Mouse (Mus musculus) left cerebral cortex, adult 18-20 months (tissue): ENCODE data around the gene Cadm3. TPM values are rescaled to one million over a fixed set of nuclear protein-coding genes. Genes with fewer than 3 reads are reported as not detected.

ENCODE experiments used
- DNase-seq, 2 experiments: peaks; one replicate each; pipeline ENCODE4 v3.0.0; 2021 to 2022; ENCODE audit warnings: low spot score in 2 of 2, mixed read lengths in 1 of 2
- long read RNA-seq, 2 experiments: library from polyadenylated mRNA; stranded (forward); transcript quantifications; one replicate each; pipeline ENCODE4 v2.0.0; 2021
- total RNA-seq, 2 experiments: library from RNA; stranded (reverse); gene quantifications; 2 replicates each; pipeline ENCODE4 v1.2.3; 2021

Cadm3 gene
- total RNA-seq: 100 to 1,000 TPM; 403 to 436 TPM
- long read RNA-seq, experiment 1, full-length matches to known transcripts: 3 of 23 reads
- long read RNA-seq, experiment 1, partial matches to known transcripts: 0 of 23 reads
- long read RNA-seq, experiment 1, other reads (novel, unspliced or antisense): 20 of 23 reads
- long read RNA-seq, experiment 2, full-length matches to known transcripts: 4 of 27 reads
- long read RNA-seq, experiment 2, partial matches to known transcripts: 6 of 27 reads
- long read RNA-seq, experiment 2, other reads (novel, unspliced or antisense): 17 of 27 reads

DNA sequence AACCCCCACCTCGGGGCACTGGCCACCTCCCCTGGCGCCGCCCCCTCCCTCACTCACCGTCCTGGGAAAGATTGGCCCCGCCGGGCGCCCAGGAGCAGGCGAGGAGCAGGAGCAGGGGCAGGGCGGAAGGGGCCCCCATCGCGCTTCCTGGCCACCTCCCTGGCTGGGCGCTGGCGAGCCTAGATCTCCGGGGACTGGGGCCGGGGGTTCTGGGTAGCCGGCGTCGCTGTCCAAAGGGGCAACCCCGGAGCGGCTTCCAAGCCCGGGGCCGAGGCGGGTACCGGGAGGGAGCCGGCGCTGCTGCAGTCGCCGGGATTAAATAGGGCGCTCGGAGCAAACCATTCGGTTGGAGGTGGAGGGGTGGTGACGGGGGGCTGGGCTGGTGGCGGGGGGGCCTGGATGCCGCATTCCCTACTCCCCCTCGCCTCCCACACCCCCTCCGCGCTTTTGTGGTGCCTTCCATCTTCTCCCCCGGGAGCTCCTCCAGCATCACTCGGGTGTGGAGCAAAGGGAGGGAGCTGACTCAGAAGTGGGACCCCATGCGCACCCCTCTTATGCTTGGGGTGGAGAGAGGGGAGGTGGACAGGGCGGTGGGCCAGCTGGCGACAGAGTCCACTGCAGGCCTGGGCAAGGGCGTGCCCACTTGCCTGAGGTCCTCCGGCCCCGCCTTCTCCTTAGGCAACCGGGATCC lies at the start of gene Cadm3:
TSS of gene Cadm3 (minus strand) at position 340 of the 691 bp plus-strand sequence.
- peak; percentile 75 to 77 for DNase-seq

DNA sequence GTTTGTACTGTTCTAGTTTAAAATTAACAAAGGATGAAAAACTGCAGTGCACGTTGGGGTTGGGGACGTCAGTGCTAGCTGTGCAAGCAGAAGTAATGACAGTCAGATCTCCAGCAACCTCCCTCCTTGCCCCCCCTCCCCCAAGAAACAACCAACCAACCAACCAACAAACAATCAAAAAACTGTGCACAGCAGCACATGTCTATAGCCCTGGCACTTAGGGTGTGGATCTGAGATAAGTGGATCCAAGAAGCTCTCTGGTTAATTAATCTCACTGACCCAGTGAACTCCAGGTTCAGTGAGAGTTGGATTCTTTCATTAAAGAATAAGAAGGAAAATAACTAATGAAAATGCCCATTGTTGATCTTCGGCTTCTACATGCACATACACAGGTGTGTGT lies 47.1 kb upstream of the Cadm3 start:
- DNase-seq: no peak

DNA sequence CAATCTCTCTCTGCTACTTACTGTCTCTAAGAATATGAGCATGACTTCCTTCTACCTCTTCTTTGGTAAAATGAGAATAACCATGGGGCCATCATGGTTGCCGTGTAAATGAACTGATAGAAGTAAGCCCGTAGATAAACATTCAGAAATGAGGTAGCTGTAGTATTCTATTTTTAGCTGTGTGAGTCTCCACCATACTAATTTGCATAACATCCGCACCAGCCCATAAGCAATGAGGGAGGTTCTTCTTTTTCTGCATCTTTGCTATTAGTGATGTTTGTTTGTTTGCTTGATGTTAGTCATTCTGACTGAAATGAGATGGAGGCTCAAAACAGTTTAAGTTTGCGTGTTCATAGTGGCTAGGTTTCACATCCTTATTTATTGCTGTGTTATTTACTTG lies 44.4 kb upstream of the Cadm3 start:
- DNase-seq: no peak

DNA sequence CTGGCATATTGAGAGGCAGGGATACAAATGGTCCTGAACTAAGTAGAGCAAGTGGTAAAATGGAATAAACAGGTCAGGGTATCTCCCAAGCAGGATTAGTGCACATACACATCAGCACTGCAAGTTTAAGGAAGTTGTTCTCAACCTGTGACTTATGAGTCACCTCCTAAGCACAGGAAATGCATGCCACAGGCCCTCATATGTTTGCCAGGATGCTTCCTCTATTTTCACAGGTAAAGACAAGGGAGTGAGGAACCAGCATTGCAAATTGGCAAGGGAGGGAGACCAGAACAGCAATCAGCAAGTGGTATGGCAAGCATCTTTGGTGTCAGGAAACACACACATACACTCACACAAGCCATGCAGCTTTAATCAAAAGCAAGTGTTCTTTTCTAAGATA lies 41.6 kb upstream of the Cadm3 start:
- DNase-seq: no peak

DNA sequence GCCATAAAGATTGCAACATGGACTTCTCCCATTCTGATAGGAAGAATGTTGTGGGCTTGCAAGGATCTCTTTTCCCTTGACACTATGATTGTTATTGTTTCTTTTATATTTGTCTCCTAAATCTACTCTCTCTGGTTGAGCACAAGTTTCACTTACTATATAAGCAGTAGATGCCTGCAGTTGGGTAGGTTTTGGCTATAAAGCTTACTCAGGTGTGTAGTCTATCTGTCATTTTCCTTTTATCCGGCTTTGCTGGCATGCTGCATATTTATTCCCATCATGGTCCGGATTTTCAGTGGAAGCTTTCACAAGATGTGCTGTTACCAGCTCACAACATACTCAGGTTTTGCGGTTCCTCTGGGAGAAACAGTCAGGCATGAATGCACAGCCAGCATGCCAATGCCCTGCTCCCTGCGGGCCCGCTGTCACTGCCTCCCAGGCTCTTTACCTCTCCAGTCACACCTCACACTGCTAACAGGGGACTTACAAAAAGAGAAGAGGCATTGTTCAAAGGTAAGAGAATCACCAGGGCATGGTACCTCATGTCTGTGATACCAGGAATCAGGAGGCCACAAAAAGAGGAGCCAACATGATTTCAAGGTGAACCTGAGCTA lies 37.3 kb upstream of the Cadm3 start:
- no peak for DNase-seq

DNA sequence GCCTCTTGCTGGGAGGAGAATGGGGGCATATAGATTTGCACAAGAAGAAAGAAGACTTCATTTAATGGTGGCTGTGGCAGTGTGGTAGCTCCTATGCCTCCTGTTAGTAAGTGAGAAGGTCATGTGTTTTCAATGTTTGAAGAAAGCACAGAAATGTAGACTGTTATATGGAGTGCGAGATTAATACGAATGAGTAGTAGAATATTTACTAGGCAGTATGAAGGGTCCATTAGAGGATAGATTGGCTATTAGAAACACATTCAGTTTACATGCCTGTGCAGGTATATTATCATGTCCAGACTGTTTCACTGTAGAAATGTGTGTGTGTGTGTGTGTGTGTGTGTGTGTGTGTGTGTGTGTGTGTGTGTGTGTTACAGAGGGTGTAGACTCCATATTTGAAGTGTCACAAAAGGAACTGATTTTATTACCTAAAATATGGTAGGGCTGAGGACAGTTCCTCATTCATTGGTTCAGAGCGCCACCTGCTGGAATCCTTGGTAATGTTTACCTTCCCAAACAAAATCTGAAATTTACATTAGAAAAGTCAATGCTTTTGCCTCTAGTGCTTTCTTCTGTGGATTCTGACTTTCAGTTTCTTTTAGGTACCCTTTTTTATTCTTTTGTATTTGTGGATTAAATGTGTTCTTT lies 31.0 kb upstream of the Cadm3 start:
- DNase-seq: peak; percentile 77 to 90

DNA sequence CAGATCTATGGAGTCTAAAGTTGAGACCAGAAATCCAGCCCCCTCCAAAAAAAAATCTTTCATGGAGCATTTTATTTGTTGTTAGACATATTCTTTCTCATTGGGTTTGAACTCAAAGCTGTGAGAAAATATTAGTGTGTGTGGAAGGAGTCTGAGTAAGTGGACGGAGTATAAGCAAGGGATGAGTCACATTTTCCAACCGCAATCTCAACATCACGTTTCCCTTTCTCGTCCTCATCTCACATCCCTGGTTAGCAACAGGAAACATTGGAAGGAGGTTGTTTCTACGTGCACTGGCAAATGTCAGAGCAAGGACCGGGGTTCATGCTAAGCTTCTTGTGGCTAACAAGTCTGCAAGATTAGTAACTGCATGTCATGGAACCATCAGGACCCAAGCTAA lies 24.3 kb upstream of the Cadm3 start:
- no peak for DNase-seq

DNA sequence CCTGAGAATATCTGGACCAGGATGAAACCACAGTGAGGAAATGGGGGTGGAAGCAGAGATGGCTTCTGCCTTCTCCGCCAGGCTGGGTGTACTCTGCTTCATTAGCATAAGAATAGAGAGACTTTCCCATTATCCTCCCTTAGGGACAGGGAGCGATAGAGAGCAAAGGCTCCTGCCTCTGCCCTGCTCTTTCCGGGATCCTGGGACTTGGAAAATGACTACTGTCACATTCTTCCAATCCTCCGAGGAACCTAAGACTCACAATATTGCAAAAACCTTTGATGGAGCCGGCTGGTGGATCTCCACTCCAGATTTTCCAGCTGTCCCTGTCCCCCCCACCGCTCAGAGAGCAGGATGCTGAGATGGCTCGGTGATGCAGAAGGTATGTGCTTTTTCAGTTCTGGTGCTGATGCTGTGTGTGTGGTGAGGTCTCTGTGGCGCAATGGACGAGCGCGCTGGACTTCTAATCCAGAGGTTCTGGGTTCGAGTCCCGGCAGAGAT lies 22.5 kb upstream of the Cadm3 start:
- DNase-seq: peak; percentile 96

DNA sequence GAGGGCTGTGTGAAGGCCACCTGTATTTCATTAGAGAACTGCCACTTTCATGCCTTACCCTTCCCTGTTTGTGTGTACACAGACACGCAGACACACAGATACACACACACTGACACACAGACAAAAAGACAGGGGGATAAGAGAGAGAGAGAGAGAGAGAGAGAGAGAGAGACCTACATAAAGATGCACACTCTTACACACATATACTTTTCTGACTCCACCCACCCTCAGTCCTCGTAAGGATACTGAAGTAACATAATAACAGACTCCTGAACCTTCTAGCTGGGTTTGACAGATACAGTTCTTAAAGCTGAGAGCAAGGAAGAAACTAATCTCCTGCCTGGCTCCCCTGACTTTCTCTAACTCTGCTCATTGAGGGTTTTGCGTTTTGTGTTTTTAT lies 21.9 kb upstream of the Cadm3 start:
- DNase-seq: no peak

DNA sequence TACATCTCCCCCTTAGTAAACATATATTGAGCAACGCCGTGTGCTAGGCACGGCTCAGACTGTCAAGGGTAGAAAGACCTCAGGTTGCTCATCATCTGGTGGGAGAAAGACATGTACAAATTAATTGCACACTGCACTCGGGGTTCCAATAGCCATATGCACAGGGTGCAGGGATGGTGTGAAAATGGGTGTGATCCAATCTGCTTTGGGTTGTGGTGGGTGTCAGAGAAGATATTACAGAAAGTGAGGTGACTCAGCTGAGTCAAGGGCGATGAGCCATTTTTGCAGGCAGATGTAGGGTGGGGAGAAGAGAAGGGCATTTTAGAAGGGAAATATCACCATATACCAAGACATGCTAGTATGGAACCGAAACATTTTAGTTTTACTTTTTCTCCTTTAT lies 13.9 kb upstream of the Cadm3 start:
- peak in 1 of 2 experiments; percentile 34 for DNase-seq

DNA sequence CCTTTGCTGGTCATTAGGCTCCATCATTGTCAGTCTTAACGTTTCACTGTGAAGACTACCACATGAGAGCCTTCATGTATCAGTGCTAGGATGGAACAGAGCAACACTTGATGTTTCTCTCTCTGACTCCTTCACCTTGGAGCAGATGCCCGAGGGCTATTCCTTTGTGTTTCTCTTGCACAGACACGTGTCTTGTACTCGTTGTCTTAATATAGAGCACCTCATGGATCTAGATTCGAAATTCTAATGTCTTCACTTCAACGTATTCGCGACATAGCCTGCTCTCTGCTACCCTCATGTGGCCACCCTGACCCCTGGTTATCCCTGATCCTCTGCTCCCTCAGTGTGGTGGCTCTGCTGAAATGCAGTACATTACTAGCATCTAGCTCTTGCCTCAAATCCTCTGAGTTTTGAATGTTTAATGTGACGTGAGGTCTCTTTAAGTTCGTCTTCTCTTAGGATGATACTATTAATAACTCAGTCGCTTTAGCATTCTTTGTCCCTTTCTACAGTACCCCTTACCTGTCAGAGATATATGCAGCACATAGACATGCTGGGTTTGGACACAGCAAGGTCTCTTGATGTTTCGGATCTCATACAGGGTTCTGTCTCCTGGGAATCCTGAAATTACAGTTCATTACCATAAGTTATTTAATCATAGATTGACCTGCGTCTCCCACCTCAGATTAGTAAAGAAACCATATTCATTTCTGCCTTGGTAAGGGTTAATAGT lies 10.1 kb upstream of the Cadm3 start:
- peak; percentile 77 to 84 for DNase-seq

DNA sequence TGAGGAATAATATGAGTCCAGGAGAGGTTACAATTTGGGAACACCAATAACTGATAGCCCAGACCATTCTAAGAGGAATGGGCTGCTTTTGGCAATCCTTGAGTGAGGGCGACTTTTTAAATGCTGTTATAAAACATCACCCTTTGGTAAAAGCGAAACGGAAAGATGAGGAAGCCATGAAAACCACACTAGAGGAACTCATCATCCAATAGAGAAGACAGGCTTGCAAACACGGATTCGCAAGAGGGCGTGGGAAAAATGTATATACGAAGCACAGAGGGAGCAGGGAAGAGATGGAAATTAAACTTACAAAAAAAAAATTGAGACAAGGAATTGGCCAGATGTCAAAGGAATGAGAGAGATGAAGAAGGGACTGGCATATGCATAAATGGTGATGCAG lies 6.5 kb upstream of the Cadm3 start:
- DNase-seq: no peak

DNA sequence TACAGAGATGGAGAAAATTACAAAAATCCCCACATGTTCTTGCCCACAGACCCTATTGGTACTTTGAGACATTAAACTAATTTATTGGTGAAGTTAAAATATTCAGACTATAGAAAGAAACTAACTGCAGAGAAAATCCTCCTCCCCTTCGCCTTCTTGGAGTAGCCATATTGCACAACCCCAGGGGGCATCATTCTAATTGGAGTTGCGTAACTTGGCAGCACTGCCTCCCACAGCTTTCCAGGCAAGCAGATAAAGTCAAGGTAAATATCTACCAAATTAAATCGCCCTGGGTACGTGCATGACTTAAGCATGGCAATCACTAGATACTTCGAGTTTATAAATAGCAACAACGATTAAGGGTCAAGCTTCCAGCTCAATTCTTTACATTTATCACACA lies 4.1 kb upstream of the Cadm3 start:
- no peak for DNase-seq

DNA sequence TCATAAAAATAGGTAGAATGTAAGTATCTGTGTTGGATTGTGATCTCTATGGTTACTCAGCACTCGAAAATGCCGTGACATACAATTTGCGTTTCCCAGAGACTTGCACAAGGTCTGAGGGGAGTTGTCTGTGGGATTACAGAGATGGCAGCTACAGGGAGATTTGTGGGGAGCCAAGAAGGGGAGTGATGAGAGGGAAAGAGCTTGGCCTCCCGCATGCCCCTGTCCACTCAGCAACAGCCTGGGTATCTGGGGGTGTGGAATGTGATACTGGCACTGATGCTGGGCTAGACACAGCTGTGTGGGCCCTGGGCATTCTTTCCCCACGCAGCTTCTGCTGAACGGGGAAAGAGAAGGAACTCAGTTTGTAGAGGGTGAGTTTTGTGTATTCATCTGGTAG lies 3.0 kb upstream of the Cadm3 start:
- no peak for DNase-seq

DNA sequence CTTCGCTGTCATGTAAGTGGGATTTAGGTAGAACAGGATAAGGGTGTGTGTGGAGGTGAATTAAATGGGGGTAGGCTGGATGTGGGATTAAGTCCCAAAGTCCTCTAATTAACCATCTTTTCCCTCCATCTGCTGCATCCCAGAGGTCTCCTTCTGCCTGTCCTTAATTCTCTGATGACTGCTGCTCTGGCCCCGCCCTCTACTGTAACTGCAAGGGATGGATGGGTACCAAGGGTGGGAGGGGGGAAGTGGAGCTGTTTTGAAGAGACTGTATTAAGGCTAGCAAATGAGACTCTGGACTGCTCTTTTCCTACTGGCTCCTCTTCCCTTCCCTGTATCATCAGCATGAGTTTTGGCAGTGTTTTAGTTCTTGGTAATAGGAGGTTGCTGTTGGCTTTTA lies 2.1 kb upstream of the Cadm3 start:
- DNase-seq: no peak

DNA sequence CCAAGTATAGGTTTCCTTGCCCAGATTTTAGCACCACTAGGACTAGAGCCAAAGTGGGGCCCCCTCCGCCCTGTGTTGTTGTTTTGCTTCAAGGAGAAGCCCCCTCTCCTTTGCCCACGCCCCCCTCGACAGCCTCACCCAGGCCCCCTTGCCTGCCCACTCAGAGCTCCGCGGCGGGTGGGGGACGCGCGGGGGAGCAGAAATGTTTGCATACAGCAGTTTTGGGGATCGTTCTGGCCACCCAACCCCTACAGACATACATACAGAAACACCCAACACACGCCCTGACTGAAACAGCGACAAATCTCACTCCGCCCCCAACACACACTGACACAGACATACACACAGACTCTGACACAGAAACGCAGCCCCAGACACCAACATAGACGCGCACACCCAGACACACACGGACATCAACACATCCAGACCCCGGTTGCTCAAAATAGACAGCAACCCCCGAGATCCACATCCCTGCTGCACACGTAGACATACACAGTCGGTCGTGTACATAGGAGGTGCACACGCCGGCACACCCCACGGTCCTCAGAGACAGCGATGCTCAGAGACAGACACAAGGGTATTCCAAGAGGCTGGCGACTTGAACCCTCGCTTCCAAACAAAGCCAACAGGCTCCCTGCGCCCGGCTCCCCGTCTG lies 667 bp downstream of the Cadm3 start:
- DNase-seq: peak; percentile 59 to 73

DNA sequence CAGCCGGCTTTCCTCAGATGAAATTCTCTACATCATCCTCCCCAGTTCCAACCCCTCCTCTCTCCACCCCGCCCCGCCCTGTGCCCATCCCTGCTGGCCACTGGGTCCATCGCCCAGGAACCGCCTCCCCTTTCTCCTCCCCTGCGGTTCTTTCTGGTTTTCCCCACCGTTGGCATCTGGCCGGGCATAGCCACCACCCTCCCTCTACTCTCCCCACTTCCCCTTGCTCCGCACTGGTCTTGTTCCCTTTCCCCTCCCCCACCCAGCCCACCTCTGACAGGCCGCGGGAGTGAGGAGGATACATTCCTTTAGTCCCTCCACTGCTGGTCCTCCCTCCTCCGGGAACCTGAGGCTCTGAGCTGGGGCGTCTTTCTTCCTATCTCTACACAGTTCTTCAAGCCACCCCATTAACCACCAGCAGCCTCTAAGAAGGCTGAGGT lies 1.5 kb downstream of the Cadm3 start:
- peak; percentile 42 for DNase-seq

DNA sequence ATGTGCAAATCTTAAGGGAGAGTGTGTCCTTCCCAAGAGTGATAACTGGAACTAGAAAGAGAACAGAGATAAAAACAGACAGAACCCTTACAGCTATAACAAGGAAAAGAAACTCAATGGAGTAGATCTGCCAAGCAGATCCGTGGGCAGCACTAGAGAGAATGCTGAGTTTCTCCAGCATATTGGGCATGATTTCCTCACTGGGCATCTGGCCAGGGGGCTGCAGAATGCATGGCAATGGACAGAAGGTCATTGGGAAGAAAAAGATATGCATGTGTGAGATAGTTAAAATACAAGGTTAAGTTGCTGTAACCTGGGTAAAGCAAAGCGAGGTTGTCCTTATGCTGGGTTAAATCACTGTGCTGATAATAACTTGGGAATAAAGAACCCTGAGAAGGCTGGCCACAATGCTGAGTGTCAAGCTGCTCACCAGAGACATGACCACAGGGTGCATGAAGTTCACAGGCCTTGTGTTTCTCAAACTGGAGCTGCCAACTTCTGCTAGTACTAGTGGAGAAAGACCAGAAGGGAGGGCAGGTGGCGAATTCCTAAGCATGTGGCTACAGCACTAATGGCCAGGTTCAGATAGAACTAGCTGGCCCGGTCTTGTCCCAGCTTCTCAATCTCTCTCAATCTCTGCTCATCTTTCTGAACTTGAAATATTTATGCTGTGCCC lies 3.2 kb downstream of the Cadm3 start:
- DNase-seq: peak in 1 of 2 experiments; percentile 39

DNA sequence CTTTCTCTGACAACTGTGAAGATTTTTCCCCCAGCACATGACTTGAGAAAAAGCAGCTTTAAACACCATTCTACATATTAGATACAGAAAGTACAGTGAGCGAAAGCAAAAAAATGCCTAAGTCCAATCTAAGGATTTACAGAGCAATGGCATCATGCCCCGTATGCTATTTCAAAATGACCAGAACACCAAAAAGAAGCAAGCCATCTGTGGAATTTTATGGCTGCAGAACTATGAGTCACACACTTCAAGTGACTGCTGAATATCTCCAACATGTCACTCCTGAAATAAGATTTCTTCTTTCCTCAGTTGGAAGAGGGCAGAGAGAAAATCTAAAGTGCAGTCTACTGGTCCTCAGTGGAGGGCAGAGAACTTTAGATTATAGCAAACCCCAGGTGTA lies 4.1 kb downstream of the Cadm3 start:
- DNase-seq: no peak

DNA sequence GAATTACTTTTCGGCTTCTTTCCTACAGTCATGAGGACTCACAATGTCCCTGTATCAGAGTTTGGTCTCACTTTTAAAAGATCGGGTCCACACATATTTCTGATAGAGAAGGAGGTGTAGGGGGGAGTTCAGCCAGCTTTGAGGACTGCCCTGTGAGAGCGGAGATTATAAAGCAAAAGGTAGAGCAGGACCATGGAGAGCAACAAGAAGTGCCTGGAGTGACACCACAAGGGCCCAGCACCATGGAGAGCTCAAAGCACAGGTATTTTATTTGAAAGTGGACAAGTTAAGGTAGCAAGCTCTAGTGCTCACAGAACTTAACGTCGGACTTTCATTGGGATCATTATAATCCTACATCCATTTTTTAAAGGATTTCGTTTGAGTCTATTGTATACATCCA lies 5.8 kb downstream of the Cadm3 start:
- DNase-seq: no peak
